Mouse (Mus musculus) cortical plate, adult 2 months (tissue): ENCODE data around the gene Cox17.

ENCODE experiments used
- CTCF ChIP-seq: fragments of 200-500 bp; IDR thresholded peaks from 2 replicates; pipeline ENCODE4 v1.5.1; 2011; ENCODE audit warnings: mild to moderate bottlenecking, control low read depth, low read length; ENCODE audit not compliant: insufficient read depth; ENCODE audit errors: extremely low read depth
- POLR2A ChIP-seq: fragments of 200-500 bp; IDR thresholded peaks from 2 replicates; pipeline ENCODE4 v1.6.1; 2011; ENCODE audit warnings: mild to moderate bottlenecking, low read length, control low read depth; ENCODE audit not compliant: insufficient read depth; ENCODE audit errors: extremely low read depth

DNA sequence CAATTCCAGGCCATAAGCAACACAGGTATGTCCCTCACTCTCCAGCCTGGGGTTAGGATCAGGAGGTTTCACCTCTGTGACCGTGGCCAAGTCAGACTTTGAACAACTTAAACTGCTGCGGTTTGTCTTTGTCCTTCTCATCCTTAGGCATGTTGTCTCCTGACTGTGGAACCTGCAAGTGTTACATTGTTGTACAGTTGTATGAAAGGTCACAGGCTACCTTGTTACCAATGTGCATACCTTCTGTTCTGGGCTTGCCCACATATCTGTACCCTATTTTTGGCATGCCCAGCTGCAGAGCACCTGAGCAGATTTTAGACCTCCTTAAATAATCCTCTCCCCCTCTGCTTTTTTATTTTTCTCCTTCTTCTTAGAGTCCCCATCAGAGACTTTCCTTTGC is 12.4 kb downstream of the Cox17 start:
- TF ChIP-seq POLR2A (no peak), CTCF (no peak)
